Mouse (Mus musculus) thymus, adult 2 months (tissue): ENCODE measurements around the gene Lrrc7.

Source experiments
- CTCF ChIP-seq: fragments of 200-500 bp; IDR thresholded peaks from 2 replicates; pipeline ENCODE4 v1.5.1; 2012; ENCODE audit warnings: mild to moderate bottlenecking, control low read depth, low read length, moderate library complexity, borderline replicate concordance; ENCODE audit not compliant: control insufficient read depth, poor library complexity, insufficient read depth; ENCODE audit errors: extremely low read depth
- POLR2A ChIP-seq: fragments of 200-500 bp; IDR thresholded peaks from 2 replicates; pipeline ENCODE4 v1.6.1; 2012; ENCODE audit warnings: mild to moderate bottlenecking, low read length, control low read depth, moderate library complexity; ENCODE audit not compliant: control insufficient read depth, poor library complexity, insufficient read depth; ENCODE audit errors: extremely low read depth

- no peak for TF ChIP-seq CTCF
- no peak for TF ChIP-seq POLR2A
Measured at GRCm38 (mm10) chr3:158068613-158069263, 493.3 kb downstream of the Lrrc7 start.
